Mouse (Mus musculus): Measurements from ENCODE around the gene D630039A03Rik. TPM values are rescaled to one million over a fixed set of nuclear protein-coding genes. Genes with fewer than 3 reads are reported as not detected.

Gene D630039A03Rik
- not detected for total RNA-seq (2023)

GRCm38 (mm10) chr4:57916201-57916661 lies at the start of gene D630039A03Rik:
Gene D630039A03Rik, minus strand, starts transcription at chr4:57916297.

GRCm38 (mm10) chr4:57956029-57956960 lies 40.2 kb upstream of the D630039A03Rik start, which contains the start of gene Txn1:
Gene Txn1, minus strand, starts transcription at chr4:57956411.

Other genes starting within 250 kb of the D630039A03Rik start
- gene Akap2, start 198.6 kb downstream of the D630039A03Rik start, total RNA-seq (2023), result under 1 TPM; 0.09 to 0.42 TPM
- gene Txn1, start 40.1 kb upstream of the D630039A03Rik start, total RNA-seq (2023), result 100 to 1,000 TPM; 351 to 373 TPM
- not detected for gene Txndc8, start 92.8 kb upstream of the D630039A03Rik start, total RNA-seq (2023)